Mouse (Mus musculus) B cell, adult 2 months (primary cell): Measurements from ENCODE around the gene Npvf.

Source experiments
- DNase-seq, 2 experiments: peaks; one replicate each; pipeline ENCODE4 v3.0.0; 2022

Gene Npvf

GRCm38 (mm10) chr6:50654356-50654755, at the start of gene Npvf:
Gene Npvf (minus strand): TSS chr6:50654439.
- no peak for DNase-seq

GRCm38 (mm10) chr6:50689121-50689815, 35.0 kb upstream of the Npvf start:
- DNase-seq = no peak

GRCm38 (mm10) chr6:50684646-50685415, 30.6 kb upstream of the Npvf start:
- DNase-seq = no peak

- no peak for DNase-seq
Observed at GRCm38 (mm10) chr6:50681491-50681890, 27.3 kb upstream of the Npvf start.

GRCm38 (mm10) chr6:50680224-50681215, 26.3 kb upstream of the Npvf start:
- DNase-seq = no peak

GRCm38 (mm10) chr6:50679486-50679828, 25.2 kb upstream of the Npvf start:
- DNase-seq = no peak

- DNase-seq = peak; percentile 47 to 52
Observed at GRCm38 (mm10) chr6:50678826-50679485, 24.7 kb upstream of the Npvf start.

GRCm38 (mm10) chr6:50671191-50671590, 17.0 kb upstream of the Npvf start:
- no peak for DNase-seq

- DNase-seq = no peak
Observed at GRCm38 (mm10) chr6:50666937-50667336, 12.7 kb upstream of the Npvf start.

GRCm38 (mm10) chr6:50665020-50665419, 10.8 kb upstream of the Npvf start:
- DNase-seq = no peak

- no peak for DNase-seq
Observed at GRCm38 (mm10) chr6:50664193-50664592, 10.0 kb upstream of the Npvf start.

GRCm38 (mm10) chr6:50662925-50663583, 8.8 kb upstream of the Npvf start:
- no peak for DNase-seq

GRCm38 (mm10) chr6:50661729-50662128, 7.5 kb upstream of the Npvf start:
- no peak for DNase-seq

- no peak for DNase-seq
Observed at GRCm38 (mm10) chr6:50658466-50658865, 4.2 kb upstream of the Npvf start.

- no peak for DNase-seq
Observed at GRCm38 (mm10) chr6:50658018-50658417, 3.8 kb upstream of the Npvf start.

GRCm38 (mm10) chr6:50656426-50656825, 2.2 kb upstream of the Npvf start:
- no peak for DNase-seq

GRCm38 (mm10) chr6:50655925-50656324, 1.7 kb upstream of the Npvf start:
- DNase-seq = no peak

- no peak for DNase-seq
Observed at GRCm38 (mm10) chr6:50647656-50648055, 6.6 kb downstream of the Npvf start.

- DNase-seq = no peak
Observed at GRCm38 (mm10) chr6:50646659-50647058, 7.6 kb downstream of the Npvf start.

- DNase-seq = no peak
Observed at GRCm38 (mm10) chr6:50644701-50645100, 9.5 kb downstream of the Npvf start.

- no peak for DNase-seq
Observed at GRCm38 (mm10) chr6:50641898-50642297, 12.3 kb downstream of the Npvf start.

- DNase-seq = peak; percentile 16 to 26
Observed at GRCm38 (mm10) chr6:50640377-50640776, 13.9 kb downstream of the Npvf start.
